Mouse (Mus musculus): ENCODE measurements around the gene Camk1d. TPM values are rescaled to one million over a fixed set of nuclear protein-coding genes. Genes with fewer than 3 reads are reported as not detected.

Gene Camk1d
- polyA plus RNA-seq, 1 experiment from 2014 or later = 1.4 TPM

DNA sequence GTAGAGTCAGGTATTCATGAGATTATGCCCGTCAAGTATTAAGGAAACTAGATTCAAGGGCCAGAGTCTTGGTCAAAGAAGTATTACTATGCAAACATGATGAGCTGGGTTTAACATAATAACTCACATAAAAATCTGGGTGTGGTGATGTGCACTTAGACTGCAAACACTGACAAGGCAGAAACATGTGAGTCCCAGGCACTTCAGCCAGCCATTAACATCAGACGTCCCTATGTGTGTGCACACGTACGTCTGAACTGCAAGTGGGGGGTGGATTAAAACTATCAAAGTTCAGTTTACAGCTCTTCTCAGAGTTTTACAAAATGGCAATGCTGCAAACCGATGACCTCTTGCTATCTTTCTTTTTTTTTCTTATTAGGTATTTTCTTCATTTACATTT, 68.0 kb downstream of the Camk1d start:
- no peak for DNase-seq (ENCODE audit: low spot score)
- Histone ChIP-seq H3K4me1 (no peaks in the 10 kb centered on the region), H3K9me3 (replicated peaks) (no peaks in the 10 kb centered on the region), H3K4me3 (no peak overlapping the region), H3K27me3 (ENCODE audit: low read depth, poor library complexity, severe bottlenecking) (no peaks in the 10 kb centered on the region), H3K27ac (replicated peaks) (no peak overlapping the region), H3K36me3 (no peaks in the 10 kb centered on the region)
- WGBS = 89% methylated on average over 5 of the region's 5 CpGs

DNA sequence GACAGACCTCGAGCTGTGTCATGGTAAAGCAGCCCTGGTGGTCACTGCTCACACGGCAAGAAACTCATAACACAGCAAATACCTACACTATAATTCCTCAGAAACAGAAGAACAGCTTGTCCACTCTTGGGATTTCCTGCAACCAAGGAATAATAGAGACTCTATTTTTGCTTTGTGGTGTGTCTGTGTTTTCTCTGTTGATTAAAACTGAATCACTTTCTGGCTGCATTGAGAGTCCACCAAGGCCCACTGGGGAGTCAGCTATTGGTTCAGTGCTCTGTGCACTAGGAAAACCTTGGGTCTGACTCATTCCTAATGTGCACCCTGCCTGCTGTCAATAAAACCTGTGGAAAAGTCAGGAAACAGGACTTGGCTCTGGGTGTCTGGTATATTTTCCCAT, 68.7 kb downstream of the Camk1d start:
- 88% methylated on average over 2 of the region's 2 CpGs for WGBS
- no peak for DNase-seq (ENCODE audit: low spot score)
- Histone ChIP-seq H3K27me3 (ENCODE audit: low read depth, poor library complexity, severe bottlenecking) (no peaks in the 10 kb centered on the region), H3K4me1 (no peaks in the 10 kb centered on the region), H3K27ac (replicated peaks) (no peak overlapping the region), H3K9me3 (replicated peaks) (no peaks in the 10 kb centered on the region), H3K36me3 (no peaks in the 10 kb centered on the region), H3K4me3 (no peak overlapping the region)

DNA sequence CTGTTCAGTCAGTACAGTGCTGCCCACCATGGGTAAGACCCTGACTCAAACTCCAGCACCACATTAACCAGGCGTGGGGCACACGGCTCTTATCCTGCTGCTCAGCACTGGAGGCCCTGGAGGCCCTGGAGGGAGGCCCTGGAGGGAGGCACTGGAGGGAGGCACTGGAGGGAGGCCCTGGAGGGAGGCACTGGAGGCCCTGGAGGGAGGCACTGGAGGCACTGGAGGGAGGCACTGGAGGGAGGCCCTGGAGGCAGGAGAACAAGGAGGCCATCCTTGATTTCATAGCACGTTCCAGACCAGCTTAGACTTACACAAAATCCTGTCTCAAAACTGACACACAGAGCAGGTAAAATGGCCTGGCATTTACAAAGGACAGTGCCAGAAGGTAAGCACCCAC, 70.4 kb downstream of the Camk1d start:
- WGBS = 83% methylated on average over 3 of the region's 3 CpGs
- Histone ChIP-seq H3K27me3 (ENCODE audit: low read depth, poor library complexity, severe bottlenecking) (no peaks in the 10 kb centered on the region), H3K9me3 (replicated peaks) (no peaks in the 10 kb centered on the region), H3K36me3 (no peaks in the 10 kb centered on the region), H3K4me1 (no peaks in the 10 kb centered on the region), H3K27ac (replicated peaks) (no peak overlapping the region; the same call in 1 of the 2 replicates), H3K4me3 (no peak overlapping the region)
- DNase-seq (ENCODE audit: low spot score) = no peak

DNA sequence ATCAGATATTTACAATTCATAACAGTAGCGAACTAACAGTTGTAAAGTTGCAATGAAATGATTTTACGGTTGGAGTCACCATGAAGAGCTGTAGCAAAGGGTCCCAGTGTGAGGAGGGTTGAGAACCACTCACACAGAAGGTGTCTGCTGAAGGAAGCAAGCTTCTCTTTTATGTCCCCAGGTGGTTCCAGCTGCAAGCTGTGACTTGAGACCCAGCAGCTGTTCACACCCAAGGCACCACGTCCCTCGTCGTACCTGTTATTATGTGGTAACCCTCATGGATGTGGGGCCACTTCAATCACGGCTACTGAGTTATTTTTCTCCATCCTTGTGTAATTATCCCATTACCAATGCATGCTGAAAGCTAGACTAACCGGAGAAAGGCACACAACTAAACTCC, 71.1 kb downstream of the Camk1d start:
- no peaks in the 10 kb centered on the region for H3K9me3 ChIP-seq (replicated peaks)
- H3K27me3 ChIP-seq (ENCODE audit: low read depth, poor library complexity, severe bottlenecking) = no peaks in the 10 kb centered on the region
- no peaks in the 10 kb centered on the region for H3K4me1 ChIP-seq
- no peak for DNase-seq (ENCODE audit: low spot score)
- 84% methylated on average over 7 of the region's 7 CpGs for WGBS
- H3K4me3 ChIP-seq = no peak overlapping the region
- H3K27ac ChIP-seq (replicated peaks) = no peak overlapping the region
- H3K36me3 ChIP-seq = no peaks in the 10 kb centered on the region

DNA sequence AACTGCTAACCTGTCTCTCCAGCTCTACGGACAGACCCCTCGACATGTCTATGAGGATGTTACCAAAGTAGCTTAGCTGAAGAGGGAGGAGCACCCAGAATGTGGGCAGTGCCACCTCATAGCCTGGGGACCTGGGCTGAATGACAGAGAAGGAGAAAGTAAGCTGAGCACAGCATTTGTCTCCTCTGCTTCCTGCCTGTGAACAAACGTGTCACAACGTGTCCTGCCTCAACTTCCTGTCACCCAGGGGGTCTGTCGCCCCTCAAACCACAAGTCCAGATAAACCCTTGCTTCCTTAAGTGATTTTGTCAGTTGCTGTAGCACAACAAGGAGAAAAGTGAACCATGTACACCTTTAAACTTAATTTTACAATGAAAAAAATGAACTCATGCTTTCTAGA, 71.7 kb downstream of the Camk1d start:
- no peaks in the 10 kb centered on the region for H3K27me3 ChIP-seq (ENCODE audit: low read depth, poor library complexity, severe bottlenecking)
- H3K4me1 ChIP-seq = no peaks in the 10 kb centered on the region
- no peaks in the 10 kb centered on the region for H3K9me3 ChIP-seq (replicated peaks)
- no peak for DNase-seq (ENCODE audit: low spot score)
- no peaks in the 10 kb centered on the region for H3K36me3 ChIP-seq
- no peak overlapping the region for H3K27ac ChIP-seq (replicated peaks)
- 74% methylated on average over 5 of the region's 5 CpGs for WGBS
- no peak overlapping the region for H3K4me3 ChIP-seq

DNA sequence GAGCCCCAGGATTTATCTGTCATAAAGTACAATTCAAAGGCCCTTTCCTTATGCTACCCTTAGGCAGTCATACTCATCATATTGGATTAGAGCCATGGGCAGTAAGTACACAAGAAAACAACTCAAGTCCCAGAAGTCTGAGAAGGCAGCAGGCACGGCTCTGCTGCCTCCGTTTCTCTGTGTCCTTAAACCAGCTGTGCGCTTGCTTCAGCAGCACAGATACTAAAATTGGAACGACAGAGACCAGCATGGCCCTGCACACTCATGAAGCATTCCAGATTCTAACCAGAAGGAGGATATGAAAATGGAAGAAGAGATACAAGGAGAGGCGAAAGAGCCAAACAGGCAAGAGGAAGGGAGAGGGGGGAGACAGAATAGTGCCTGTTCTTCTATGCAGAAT, 72.6 kb downstream of the Camk1d start:
- WGBS = 85% methylated on average over 5 of the region's 5 CpGs
- H3K27ac ChIP-seq (replicated peaks) = no peak overlapping the region
- DNase-seq (ENCODE audit: low spot score) = no peak
- no peaks in the 10 kb centered on the region for H3K27me3 ChIP-seq (ENCODE audit: low read depth, poor library complexity, severe bottlenecking)
- no peak overlapping the region for H3K4me3 ChIP-seq
- H3K9me3 ChIP-seq (replicated peaks) = no peaks in the 10 kb centered on the region
- no peaks in the 10 kb centered on the region for H3K4me1 ChIP-seq
- no peaks in the 10 kb centered on the region for H3K36me3 ChIP-seq

DNA sequence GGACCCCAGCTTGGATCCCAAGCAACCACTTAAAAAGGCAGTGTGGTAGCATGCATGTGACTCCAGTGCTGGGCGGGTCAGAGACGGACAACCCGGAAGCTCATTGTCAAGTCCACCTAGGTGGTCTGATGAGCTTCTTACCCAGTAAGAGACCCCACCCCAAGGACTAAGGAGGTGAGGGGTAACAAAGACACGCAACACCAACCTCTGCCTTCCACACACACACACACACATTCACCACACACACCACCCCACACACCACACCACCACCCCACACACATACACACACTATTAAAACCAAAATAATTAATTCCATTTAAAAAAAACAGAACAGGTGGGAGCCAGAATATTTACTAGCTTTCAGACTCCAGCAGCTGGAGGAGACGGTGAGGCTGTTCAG, 73.7 kb downstream of the Camk1d start:
- no peak overlapping the region for H3K4me3 ChIP-seq
- H3K27ac ChIP-seq (replicated peaks) = no peak overlapping the region
- no peak for DNase-seq (ENCODE audit: low spot score)
- 88% methylated on average over 5 of the region's 5 CpGs for WGBS
- H3K36me3 ChIP-seq = no peaks in the 10 kb centered on the region
- H3K4me1 ChIP-seq = no peaks in the 10 kb centered on the region
- no peaks in the 10 kb centered on the region for H3K9me3 ChIP-seq (replicated peaks)
- H3K27me3 ChIP-seq (ENCODE audit: low read depth, poor library complexity, severe bottlenecking) = no peaks in the 10 kb centered on the region

DNA sequence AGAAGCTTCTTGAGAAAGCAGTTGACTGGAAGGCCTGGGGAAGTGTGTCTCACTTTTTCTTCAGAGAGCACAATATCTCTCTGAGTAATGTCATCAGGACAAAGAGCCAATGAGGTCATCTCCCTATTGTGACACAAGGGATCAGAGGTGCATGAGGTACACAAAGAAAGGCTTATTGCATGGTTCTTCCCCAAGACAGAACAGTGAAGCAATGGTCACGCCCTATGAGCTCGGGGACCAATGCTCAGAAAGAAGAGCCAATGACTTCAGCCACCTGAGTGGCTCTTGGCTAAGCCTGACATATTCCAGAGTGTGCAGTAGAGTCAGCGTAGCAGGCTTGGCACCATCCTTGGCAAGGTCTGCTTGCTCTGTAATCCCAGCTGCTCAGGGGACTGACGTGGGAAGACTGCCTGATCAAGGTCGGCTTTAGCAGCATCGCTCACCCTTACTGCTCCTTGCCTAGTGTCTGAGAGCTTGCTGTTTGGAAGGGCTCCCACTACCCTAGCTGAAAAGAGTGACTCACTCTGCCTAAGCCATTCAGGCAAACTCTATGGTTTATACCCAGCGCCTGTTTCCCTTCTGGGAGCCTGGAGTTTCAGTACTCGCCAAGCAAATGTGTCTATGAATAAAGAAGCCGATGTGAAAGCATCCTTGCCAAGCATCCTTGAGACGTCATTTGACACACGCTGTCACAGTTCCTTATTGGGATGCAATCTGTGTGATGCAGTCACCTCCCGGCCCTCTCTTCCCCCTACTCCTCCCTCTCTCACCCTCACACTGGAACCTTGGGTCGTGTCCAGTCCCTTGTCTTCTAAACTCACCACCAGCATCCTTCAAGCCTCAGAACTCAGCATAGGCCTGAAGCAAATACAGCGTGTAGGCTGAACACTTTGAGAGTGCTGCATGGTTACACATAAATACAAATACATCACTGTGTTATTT, 77.2 kb downstream of the Camk1d start:
- H3K36me3 ChIP-seq = no peaks in the 10 kb centered on the region
- no peak for DNase-seq (ENCODE audit: low spot score)

DNA sequence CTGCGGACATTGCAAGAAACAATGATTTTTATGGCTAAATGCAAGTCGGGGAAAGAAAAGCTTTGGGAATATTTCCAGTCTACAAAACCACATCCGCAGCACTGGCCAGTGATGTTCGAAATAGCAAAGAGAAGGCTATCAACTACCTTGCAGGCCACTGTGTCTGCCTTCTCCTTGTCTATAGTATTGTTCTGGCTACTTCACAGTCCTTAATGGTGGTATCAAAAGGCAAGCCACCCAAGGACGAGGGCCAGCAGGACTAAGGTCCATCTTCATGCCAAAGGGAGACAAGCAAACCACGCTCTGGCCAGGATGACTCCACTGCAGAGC, 82.0 kb downstream of the Camk1d start:
- no peak for DNase-seq (ENCODE audit: low spot score)
- no peak overlapping the region for H3K27ac ChIP-seq (replicated peaks)
- 91% methylated on average over 6 of the region's 6 CpGs for WGBS

More for the DNA sequence above, 77.2 kb downstream of the Camk1d start:
- Histone ChIP-seq H3K27me3 (ENCODE audit: low read depth, poor library complexity, severe bottlenecking) (no peaks in the 10 kb centered on the region), H3K4me3 (no peak overlapping the region), H3K9me3 (replicated peaks) (no peaks in the 10 kb centered on the region), H3K27ac (replicated peaks) (no peak overlapping the region), H3K4me1 (no peaks in the 10 kb centered on the region)
- 89% methylated on average over 14 of the region's 14 CpGs for WGBS

DNA sequence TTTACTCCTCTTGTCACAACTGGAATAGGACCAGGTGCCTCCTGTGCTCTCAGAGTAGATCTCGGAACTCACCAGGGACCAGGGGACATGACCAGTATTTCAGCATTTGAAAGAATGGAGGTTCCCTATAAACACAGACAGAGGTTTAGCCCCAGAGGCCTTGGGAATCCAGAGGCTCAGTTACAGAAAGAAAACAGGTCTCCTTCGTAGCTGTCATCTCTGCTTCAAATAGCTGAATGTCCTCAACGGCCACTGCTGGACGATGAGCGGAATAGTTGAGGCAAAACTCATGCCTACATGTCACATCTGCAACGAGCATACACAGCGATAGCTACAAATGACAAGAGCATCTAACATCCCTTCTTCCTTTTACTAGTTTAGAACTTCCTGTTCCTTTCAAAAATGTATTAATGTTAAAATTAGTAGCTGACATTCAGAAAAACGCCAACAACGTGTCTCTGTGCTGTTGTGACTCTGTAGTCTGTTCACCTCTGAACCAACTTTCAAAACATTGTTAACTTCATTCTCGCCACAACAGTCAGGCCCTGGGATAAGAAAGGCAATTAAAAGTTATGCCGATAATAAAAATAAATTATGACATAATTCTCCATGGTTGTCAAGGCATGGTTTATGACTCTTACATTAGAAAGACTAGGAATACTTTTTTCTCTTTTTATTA, 82.5 kb downstream of the Camk1d start:
- WGBS = 91% methylated on average over 11 of the region's 11 CpGs
- no peaks in the 10 kb centered on the region for H3K36me3 ChIP-seq

More for the DNA sequence above, 82.0 kb downstream of the Camk1d start:
- H3K36me3 ChIP-seq = no peaks in the 10 kb centered on the region
- no peaks in the 10 kb centered on the region for H3K27me3 ChIP-seq (ENCODE audit: low read depth, poor library complexity, severe bottlenecking)
- no peaks in the 10 kb centered on the region for H3K4me1 ChIP-seq
- no peak overlapping the region for H3K4me3 ChIP-seq
- no peaks in the 10 kb centered on the region for H3K9me3 ChIP-seq (replicated peaks)

DNA sequence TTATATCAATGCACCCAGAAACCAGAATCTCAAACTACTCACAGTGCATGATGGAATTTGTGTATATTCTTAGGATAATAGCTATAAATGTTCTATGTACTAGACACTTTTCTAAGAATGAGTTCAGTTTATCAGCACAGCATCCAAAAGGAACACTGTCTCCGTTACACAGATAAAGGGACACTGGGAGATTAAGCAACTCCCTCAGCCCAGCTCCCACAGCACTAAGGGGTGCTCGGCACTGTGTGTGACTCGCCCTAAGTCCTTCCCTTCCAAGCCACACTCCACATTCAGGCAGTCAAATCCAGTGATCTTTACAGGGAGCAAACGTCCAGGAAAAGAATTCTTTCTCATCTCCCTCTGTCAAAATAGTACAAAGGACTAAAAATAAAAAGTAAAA, 83.6 kb downstream of the Camk1d start:
- H3K36me3 ChIP-seq = no peaks in the 10 kb centered on the region
- no peak overlapping the region for H3K4me3 ChIP-seq
- no peaks in the 10 kb centered on the region for H3K27me3 ChIP-seq (ENCODE audit: low read depth, poor library complexity, severe bottlenecking)
- H3K27ac ChIP-seq (replicated peaks) = no peak overlapping the region
- DNase-seq (ENCODE audit: low spot score) = no peak
- H3K4me1 ChIP-seq = no peaks in the 10 kb centered on the region
- 63% methylated on average over 4 of the region's 4 CpGs for WGBS
- H3K9me3 ChIP-seq (replicated peaks) = no peaks in the 10 kb centered on the region

More for the DNA sequence above, 82.5 kb downstream of the Camk1d start:
- Histone ChIP-seq H3K9me3 (replicated peaks) (no peaks in the 10 kb centered on the region), H3K27ac (replicated peaks) (no peak overlapping the region), H3K4me1 (no peaks in the 10 kb centered on the region), H3K4me3 (no peak overlapping the region), H3K27me3 (ENCODE audit: low read depth, poor library complexity, severe bottlenecking) (no peaks in the 10 kb centered on the region)
- no peak for DNase-seq (ENCODE audit: low spot score)

DNA sequence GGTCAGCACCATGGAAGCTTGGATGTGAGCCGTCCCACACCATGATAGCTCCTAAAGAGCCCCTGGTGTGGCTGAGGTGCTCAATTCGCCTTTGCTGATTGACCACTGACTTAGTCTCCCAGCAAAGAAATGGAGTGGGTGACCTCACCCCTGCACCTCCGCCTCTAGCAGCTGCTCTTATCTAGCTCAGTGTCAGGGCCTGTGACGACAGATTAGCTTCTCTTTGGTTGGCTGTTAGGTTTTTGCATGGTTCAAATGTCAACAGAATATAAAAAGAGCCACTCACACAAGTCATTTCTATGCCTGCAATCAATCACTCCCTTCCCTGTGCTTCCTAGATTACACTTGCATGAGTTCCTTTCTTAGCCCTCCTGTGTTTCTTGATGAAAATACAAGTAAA, 89.9 kb downstream of the Camk1d start:
- DNase-seq (ENCODE audit: low spot score) = no peak
- Histone ChIP-seq H3K4me3 (no peak overlapping the region), H3K9me3 (replicated peaks) (no peaks in the 10 kb centered on the region), H3K27me3 (ENCODE audit: low read depth, poor library complexity, severe bottlenecking) (no peaks in the 10 kb centered on the region), H3K27ac (replicated peaks) (no peak overlapping the region), H3K4me1 (no peaks in the 10 kb centered on the region), H3K36me3 (no peaks in the 10 kb centered on the region)
- 73% methylated on average over 4 of the region's 4 CpGs for WGBS

DNA sequence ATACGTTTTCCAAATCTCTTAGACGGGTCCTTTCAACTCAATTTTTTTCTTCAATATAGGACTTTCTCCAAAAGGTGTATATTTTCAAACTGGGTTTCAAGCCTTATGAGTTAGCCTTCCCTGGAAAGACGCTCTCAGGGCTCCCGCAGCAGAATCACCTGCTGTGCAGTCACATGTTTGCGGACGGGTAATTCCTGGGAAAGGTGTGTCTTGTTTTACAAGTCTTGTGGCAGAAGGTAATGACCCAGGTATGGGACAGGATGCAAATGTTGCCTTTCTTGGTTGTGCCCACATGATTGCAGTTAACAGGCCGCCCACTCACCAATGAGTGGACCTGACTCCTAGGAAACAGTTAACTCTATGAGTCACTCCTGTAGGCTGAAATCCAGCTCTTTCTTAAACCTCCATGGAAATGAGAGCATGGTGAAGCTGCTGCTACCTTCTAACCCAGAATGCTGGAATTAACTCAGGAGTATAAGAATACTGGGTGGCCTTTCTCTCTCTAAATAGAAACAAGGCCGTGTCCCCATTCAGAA, 95.9 kb downstream of the Camk1d start:
- 92% methylated on average over 8 of the region's 8 CpGs for WGBS

More for the DNA sequence above, 95.9 kb downstream of the Camk1d start:
- H3K27me3 ChIP-seq (ENCODE audit: low read depth, poor library complexity, severe bottlenecking) = no peaks in the 10 kb centered on the region
- H3K27ac ChIP-seq (replicated peaks) = no peak overlapping the region
- H3K4me1 ChIP-seq = peaks cover 18% of the 10 kb centered on the region
- no peaks in the 10 kb centered on the region for H3K9me3 ChIP-seq (replicated peaks)
- no peak for DNase-seq (ENCODE audit: low spot score)
- no peaks in the 10 kb centered on the region for H3K36me3 ChIP-seq
- no peak overlapping the region for H3K4me3 ChIP-seq

Data from midbrain, embryonic 10.5 days (tissue).